Mouse (Mus musculus) hindbrain, embryonic 12.5 days (tissue): ENCODE measurements at regions not wholly inside any gene's neighbourhood (a gene's known extent, or its start where the extent isn't known, plus 50 kb on each side); places are given as distances from the start of the nearest gene placed in this dataset.

Experiments used
- ATAC-seq: fragments of 200-750 bp; cut with Nextera tagmentation; 2 replicates; pipeline ENCODE4 v1.8.0; 2017; ENCODE audit warnings: moderate TSS enrichment; ENCODE audit not compliant: low FRiP score
- H3K27ac ChIP-seq: fragments of 300-500 bp; sonication (generic); 2 replicates; pipeline ENCODE4 v1.5.1; 2016; ENCODE audit warnings: mild to moderate bottlenecking
- H3K27me3 ChIP-seq: fragments of 300-500 bp; sonication (generic); 2 replicates; pipeline ENCODE4 v1.6.1; 2016; ENCODE audit warnings: mild to moderate bottlenecking
- H3K36me3 ChIP-seq: fragments of 300-500 bp; sonication (generic); 2 replicates; pipeline ENCODE4 v1.6.1; 2016; ENCODE audit warnings: mild to moderate bottlenecking
- H3K4me1 ChIP-seq: fragments of 300-500 bp; sonication (generic); 2 replicates; pipeline ENCODE4 v1.6.1; 2016
- H3K4me2 ChIP-seq: fragments of 300-500 bp; sonication (generic); replicated peaks from 2 replicates; pipeline ENCODE4 v1.6.1; 2016; ENCODE audit warnings: mild to moderate bottlenecking
- H3K4me3 ChIP-seq: fragments of 300-500 bp; sonication (generic); 2 replicates; pipeline ENCODE4 v1.5.1; 2016; ENCODE audit warnings: mild to moderate bottlenecking
- H3K9ac ChIP-seq: fragments of 300-500 bp; sonication (generic); 2 replicates; pipeline ENCODE4 v1.6.1; 2016; ENCODE audit warnings: mild to moderate bottlenecking, moderate library complexity
- H3K9me3 ChIP-seq: fragments of 300-500 bp; sonication (generic); replicated peaks from 2 replicates; pipeline ENCODE4 v1.6.1; 2016; ENCODE audit warnings: mild to moderate bottlenecking
- WGBS: fragments of 180-500 bp; shearing (Covaris S2); methylation state at CpG from one replicate; pipeline ENCODE4 v1.1.7; 2016; 5-methylcytosine and 5-hydroxymethylcytosine counted together

GRCm38 (mm10) chr2:148239046-148239445 is 156.1 kb upstream of the Sstr4 start:
- ATAC-seq: no peak
- H3K4me3 ChIP-seq: no peak overlapping the region
- no peaks in the 10 kb centered on the region for H3K4me1 ChIP-seq
- 53% methylated on average over 3 of the region's 3 CpGs for WGBS
- no peak overlapping the region for H3K4me2 ChIP-seq
- no peak overlapping the region for H3K9ac ChIP-seq
- H3K9me3 ChIP-seq: no peaks in the 10 kb centered on the region
- H3K36me3 ChIP-seq: no peaks in the 10 kb centered on the region
- no peak overlapping the region for H3K27ac ChIP-seq
- H3K27me3 ChIP-seq: no peaks in the 10 kb centered on the region

GRCm38 (mm10) chr2:148242242-148242641 is 152.9 kb upstream of the Sstr4 start:
- Histone ChIP-seq H3K9ac (no peak overlapping the region), H3K9me3 (no peaks in the 10 kb centered on the region), H3K4me2 (no peak overlapping the region), H3K27me3 (no peaks in the 10 kb centered on the region), H3K4me3 (no peak overlapping the region), H3K36me3 (no peaks in the 10 kb centered on the region), H3K27ac (no peak overlapping the region), H3K4me1 (no peaks in the 10 kb centered on the region)
- ATAC-seq: no peak
- WGBS: 77% methylated on average over 4 of the region's 4 CpGs

- no peak for ATAC-seq
- no peak overlapping the region for H3K9ac ChIP-seq
- 76% methylated on average over 2 of the region's 2 CpGs for WGBS
- H3K27ac ChIP-seq: no peak overlapping the region
- H3K4me3 ChIP-seq: no peak overlapping the region
- H3K4me2 ChIP-seq: no peak overlapping the region
- no peaks in the 10 kb centered on the region for H3K4me1 ChIP-seq
- no peaks in the 10 kb centered on the region for H3K27me3 ChIP-seq
- H3K9me3 ChIP-seq: no peaks in the 10 kb centered on the region
- H3K36me3 ChIP-seq: no peaks in the 10 kb centered on the region
Observed at GRCm38 (mm10) chr2:148245575-148245974, 149.6 kb upstream of the Sstr4 start.

- Histone ChIP-seq H3K4me2 (no peak overlapping the region), H3K9me3 (no peaks in the 10 kb centered on the region), H3K27ac (no peak overlapping the region), H3K36me3 (no peaks in the 10 kb centered on the region), H3K4me1 (no peaks in the 10 kb centered on the region), H3K4me3 (no peak overlapping the region), H3K9ac (no peak overlapping the region), H3K27me3 (no peaks in the 10 kb centered on the region)
- no peak for ATAC-seq
- WGBS: 89% methylated on average over 1 of the region's 1 CpGs
Observed at GRCm38 (mm10) chr2:148250902-148251301, 144.2 kb upstream of the Sstr4 start.

GRCm38 (mm10) chr2:148255662-148256061 is 139.5 kb upstream of the Sstr4 start:
- Histone ChIP-seq H3K4me1 (no peaks in the 10 kb centered on the region), H3K9me3 (no peaks in the 10 kb centered on the region), H3K36me3 (no peaks in the 10 kb centered on the region), H3K4me2 (no peak overlapping the region), H3K4me3 (no peak overlapping the region), H3K27ac (no peak overlapping the region), H3K27me3 (no peaks in the 10 kb centered on the region), H3K9ac (no peak overlapping the region)
- no peak for ATAC-seq

GRCm38 (mm10) chr2:148264111-148264730 is 130.9 kb upstream of the Sstr4 start:
- ATAC-seq: no peak
- no peak overlapping the region for H3K9ac ChIP-seq
- H3K4me2 ChIP-seq: no peak overlapping the region
- no peaks in the 10 kb centered on the region for H3K4me1 ChIP-seq
- H3K36me3 ChIP-seq: no peaks in the 10 kb centered on the region
- H3K4me3 ChIP-seq: no peak overlapping the region
- no peak overlapping the region for H3K27ac ChIP-seq
- 83% methylated on average over 3 of the region's 3 CpGs for WGBS
- H3K9me3 ChIP-seq: no peaks in the 10 kb centered on the region
- no peaks in the 10 kb centered on the region for H3K27me3 ChIP-seq

GRCm38 (mm10) chr2:148279200-148279599 is 115.9 kb upstream of the Sstr4 start:
- Histone ChIP-seq H3K4me1 (no peaks in the 10 kb centered on the region), H3K4me2 (no peak overlapping the region), H3K27ac (no peak overlapping the region), H3K4me3 (no peak overlapping the region), H3K9me3 (no peaks in the 10 kb centered on the region), H3K36me3 (no peaks in the 10 kb centered on the region), H3K9ac (no peak overlapping the region), H3K27me3 (no peaks in the 10 kb centered on the region)
- WGBS: 88% methylated on average over 3 of the region's 3 CpGs
- ATAC-seq: no peak

- no peaks in the 10 kb centered on the region for H3K4me1 ChIP-seq
- no peak for ATAC-seq
- H3K4me2 ChIP-seq: no peak overlapping the region
- 73% methylated on average over 3 of the region's 3 CpGs for WGBS
- no peaks in the 10 kb centered on the region for H3K27me3 ChIP-seq
- no peak overlapping the region for H3K27ac ChIP-seq
- no peak overlapping the region for H3K4me3 ChIP-seq
- no peaks in the 10 kb centered on the region for H3K36me3 ChIP-seq
- H3K9ac ChIP-seq: no peak overlapping the region
- no peaks in the 10 kb centered on the region for H3K9me3 ChIP-seq
Observed at GRCm38 (mm10) chr2:148290326-148290725, 104.8 kb upstream of the Sstr4 start.

- H3K27me3 ChIP-seq: no peaks in the 10 kb centered on the region
- no peak overlapping the region for H3K27ac ChIP-seq
- 95% methylated on average over 5 of the region's 5 CpGs for WGBS
- H3K4me2 ChIP-seq: no peak overlapping the region
- no peaks in the 10 kb centered on the region for H3K36me3 ChIP-seq
- H3K9ac ChIP-seq: no peak overlapping the region
- H3K9me3 ChIP-seq: no peaks in the 10 kb centered on the region
- H3K4me3 ChIP-seq: no peak overlapping the region
- no peak for ATAC-seq
- no peaks in the 10 kb centered on the region for H3K4me1 ChIP-seq
Observed at GRCm38 (mm10) chr2:148292442-148292841, 102.7 kb upstream of the Sstr4 start.

GRCm38 (mm10) chr2:148292895-148293294 is 102.2 kb upstream of the Sstr4 start:
- Histone ChIP-seq H3K27ac (no peak overlapping the region), H3K4me2 (no peak overlapping the region), H3K4me3 (no peak overlapping the region), H3K27me3 (no peaks in the 10 kb centered on the region), H3K9ac (no peak overlapping the region), H3K9me3 (no peaks in the 10 kb centered on the region), H3K36me3 (no peaks in the 10 kb centered on the region), H3K4me1 (no peaks in the 10 kb centered on the region)
- peak; percentile 69; the same call in 1 of the 2 replicates for ATAC-seq
- WGBS: 52% methylated on average over 2 of the region's 2 CpGs

- Histone ChIP-seq H3K4me2 (no peak overlapping the region), H3K27ac (no peak overlapping the region), H3K9me3 (no peaks in the 10 kb centered on the region), H3K4me3 (no peak overlapping the region), H3K4me1 (no peaks in the 10 kb centered on the region), H3K9ac (no peak overlapping the region), H3K36me3 (no peaks in the 10 kb centered on the region), H3K27me3 (no peaks in the 10 kb centered on the region)
- WGBS: 81% methylated on average over 2 of the region's 2 CpGs
- no peak for ATAC-seq
Observed at GRCm38 (mm10) chr2:148300879-148301278, 94.3 kb upstream of the Sstr4 start.

GRCm38 (mm10) chr2:148312255-148312654 is 82.9 kb upstream of the Sstr4 start:
- WGBS: 89% methylated on average over 2 of the region's 2 CpGs
- no peaks in the 10 kb centered on the region for H3K27me3 ChIP-seq
- no peak overlapping the region for H3K4me2 ChIP-seq
- no peak overlapping the region for H3K27ac ChIP-seq
- no peak overlapping the region for H3K4me3 ChIP-seq
- H3K9me3 ChIP-seq: no peaks in the 10 kb centered on the region
- no peak for ATAC-seq
- H3K9ac ChIP-seq: no peak overlapping the region
- H3K4me1 ChIP-seq: no peaks in the 10 kb centered on the region
- no peaks in the 10 kb centered on the region for H3K36me3 ChIP-seq

- H3K9ac ChIP-seq: no peak overlapping the region
- ATAC-seq: no peak
- H3K4me1 ChIP-seq: no peaks in the 10 kb centered on the region
- 77% methylated on average over 1 of the region's 1 CpGs for WGBS
- H3K27me3 ChIP-seq: no peaks in the 10 kb centered on the region
- H3K4me3 ChIP-seq: no peak overlapping the region
- H3K9me3 ChIP-seq: no peaks in the 10 kb centered on the region
- no peak overlapping the region for H3K27ac ChIP-seq
- H3K4me2 ChIP-seq: no peak overlapping the region
- no peaks in the 10 kb centered on the region for H3K36me3 ChIP-seq
Observed at GRCm38 (mm10) chr2:148320896-148321295, 74.2 kb upstream of the Sstr4 start.
